Mouse (Mus musculus) heart, adult 8-10 months (tissue): ENCODE results near the gene Slc38a7. TPM values are rescaled to one million over a fixed set of nuclear protein-coding genes. Genes with fewer than 3 reads are reported as not detected.
"Not testable (repeated sequence)": the region's sequence is repeated elsewhere in the genome, so short reads cannot be mapped to it uniquely, and the experiment has no call there.

Experiments used
- DNase-seq: peaks from one replicate; pipeline ENCODE4 v3.0.0; 2022; ENCODE audit warnings: low spot score
- total RNA-seq, 4 experiments: library from RNA; stranded (reverse); gene quantifications; 2 replicates each; pipeline ENCODE4 v1.2.4; 2022

Gene Slc38a7
- 10 to 100 TPM; 11.2 to 13.5 (median 12.4) TPM for total RNA-seq

DNA sequence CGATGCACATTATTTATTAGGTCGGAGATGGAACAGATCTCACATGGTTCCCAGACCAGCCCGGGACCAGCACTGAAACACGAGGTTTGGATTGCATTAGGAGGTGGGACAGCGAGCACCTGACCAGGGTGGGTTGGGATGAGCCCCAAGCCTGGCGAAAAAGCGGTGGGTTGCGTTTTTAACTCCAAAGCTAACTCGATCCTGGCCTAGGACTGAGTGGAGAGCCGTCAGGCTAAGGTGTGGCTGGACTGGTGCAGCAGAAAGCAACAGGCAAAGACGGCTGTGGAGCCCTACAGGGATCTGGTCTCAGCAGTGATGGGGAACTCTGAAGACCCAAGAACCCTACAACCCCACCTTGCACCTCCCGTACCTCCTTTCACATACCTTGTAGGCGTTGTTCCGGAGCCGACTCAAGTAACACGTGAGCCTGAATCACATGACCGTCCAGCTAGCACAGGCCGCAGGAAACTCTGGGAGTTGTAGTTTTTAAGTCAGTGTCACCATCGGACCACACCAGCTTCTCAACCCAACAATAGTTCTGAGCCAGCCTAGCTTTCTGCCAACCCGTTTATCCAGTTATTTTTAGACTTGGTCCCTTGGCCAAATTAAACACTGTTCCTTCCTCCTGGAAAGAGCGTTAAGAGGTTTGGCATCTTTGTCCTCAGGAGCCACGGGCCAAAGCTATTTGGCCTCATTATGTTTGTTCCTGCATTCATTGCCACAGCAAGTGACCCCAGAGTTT, at the start of gene Slc38a7:
TSS of gene Slc38a7 (minus strand) at position 438 of the 742 bp plus-strand sequence.
- peak; percentile 87 for DNase-seq

DNA sequence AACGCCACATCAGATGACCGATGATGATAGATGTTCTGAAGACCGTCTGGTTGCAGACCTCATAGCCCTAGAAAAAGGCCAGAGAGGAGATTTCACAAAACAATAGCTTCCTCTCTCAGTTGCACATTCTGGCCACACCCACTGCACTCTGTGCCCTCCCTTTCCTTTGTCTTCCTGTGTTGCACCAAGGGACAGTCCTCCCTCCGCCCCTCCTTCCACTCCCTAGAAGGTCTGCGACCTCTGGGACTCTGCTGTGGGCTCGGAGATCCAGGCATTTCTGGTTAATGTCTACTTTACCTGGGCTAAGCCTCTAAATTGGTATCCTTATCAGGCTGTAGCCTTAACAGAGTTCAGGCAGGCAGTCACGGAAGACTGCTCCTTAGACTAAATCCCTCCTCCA, 48.5 kb upstream of the Slc38a7 start:
- DNase-seq: no peak

GRCm38 (mm10) chr8:95893701-95894100, 40.4 kb upstream of the Slc38a7 start:
- no peak for DNase-seq

GRCm38 (mm10) chr8:95888285-95889136, 35.2 kb upstream of the Slc38a7 start, which contains the start of gene Got2:
Gene Got2 (minus strand): TSS chr8:95888547.
- DNase-seq: peak; percentile 88

- peak; percentile 88 for DNase-seq
Measured at GRCm38 (mm10) chr8:95887578-95888284, 34.4 kb upstream of the Slc38a7 start.

DNA sequence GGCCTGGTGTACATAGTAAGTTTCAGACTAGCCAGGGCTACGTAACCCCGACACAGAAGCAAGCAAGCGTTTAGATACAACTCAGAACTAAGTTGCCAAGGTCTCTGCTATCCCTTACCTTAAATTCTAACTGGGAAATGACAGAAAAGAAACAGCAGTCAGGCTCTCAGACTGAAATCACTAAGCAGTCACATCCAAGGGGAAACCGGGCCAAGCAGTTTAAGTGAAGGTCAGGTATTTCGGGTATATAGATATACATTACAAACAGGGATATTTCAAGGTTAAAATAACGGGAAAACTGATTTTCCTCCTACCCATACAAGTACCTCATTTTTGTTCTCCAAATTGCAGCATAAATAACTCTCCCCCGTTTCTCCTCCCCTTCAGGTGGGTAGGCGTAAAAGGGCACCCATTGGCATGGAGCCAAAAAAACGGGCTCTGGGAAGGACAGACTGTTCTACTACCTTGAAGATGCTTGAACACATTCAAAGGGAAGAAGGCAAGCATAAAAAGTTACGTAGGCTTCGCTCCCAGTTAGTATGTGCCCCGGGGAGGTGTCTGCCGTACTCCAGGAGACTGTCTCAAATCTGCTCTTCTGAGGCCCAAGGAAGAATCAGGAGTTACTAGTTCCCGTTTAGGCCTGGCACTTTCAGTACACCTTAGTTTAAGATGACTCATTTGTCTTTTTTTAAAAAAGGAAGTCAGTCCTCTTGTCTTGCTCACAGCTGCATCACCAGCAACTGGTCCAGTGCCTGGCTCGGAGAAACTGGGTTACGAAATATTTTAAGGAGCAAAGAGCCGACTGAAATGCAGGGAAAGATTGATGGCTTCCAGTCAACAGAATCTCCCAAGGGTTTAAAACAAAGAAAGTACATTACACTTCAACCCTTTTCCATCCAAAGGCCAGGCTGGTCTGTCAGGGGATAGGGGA, 33.6 kb upstream of the Slc38a7 start:
- DNase-seq: peak; percentile 55

DNA sequence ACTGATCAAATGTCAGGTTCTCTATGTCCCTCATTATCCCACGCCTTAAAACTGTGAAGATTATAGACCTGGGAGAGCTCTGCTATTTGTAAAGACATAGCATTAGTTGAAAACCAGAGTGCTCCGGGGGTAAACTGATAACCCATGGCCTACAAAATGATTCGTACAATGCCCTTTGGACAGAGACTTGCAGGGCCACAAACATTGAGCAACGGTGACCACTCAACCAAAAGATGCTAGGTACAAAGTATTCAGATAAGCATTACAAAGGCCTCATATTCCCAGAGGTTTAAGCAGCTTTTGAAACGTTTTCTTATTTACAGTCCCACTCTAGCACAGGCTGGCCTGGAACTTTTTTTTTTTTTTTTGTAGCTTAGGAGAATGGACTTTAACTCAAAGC, 32.6 kb upstream of the Slc38a7 start:
- DNase-seq: no peak

DNA sequence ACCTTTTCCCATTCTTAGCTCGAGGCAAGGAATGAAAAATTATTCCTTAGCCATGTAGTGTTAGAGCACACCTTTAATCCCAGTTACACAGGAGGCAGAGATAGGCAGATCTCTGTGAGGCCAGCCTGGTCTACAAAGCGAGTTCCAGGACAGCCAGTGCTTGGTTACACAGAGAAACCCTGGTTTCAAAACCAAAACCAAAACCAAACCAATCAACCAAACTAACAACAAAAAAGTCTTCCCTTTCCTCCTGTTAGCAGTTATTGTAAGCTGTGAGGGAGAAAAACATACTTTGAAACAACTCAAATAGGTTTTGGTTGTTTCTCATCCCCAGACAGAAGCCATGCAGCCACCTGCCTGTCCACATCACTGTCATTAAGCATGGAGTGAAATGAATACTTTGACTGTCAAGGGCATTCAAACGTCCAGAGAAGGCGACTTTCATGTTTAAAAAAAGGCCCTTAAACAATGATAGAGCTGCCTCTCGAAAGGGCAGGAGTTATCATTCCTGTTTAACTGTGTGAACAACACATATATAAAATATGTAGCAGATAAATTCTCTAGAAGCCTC, 32.0 kb upstream of the Slc38a7 start:
- no peak for DNase-seq

- no peak for DNase-seq
Measured at GRCm38 (mm10) chr8:95884491-95884890, 31.2 kb upstream of the Slc38a7 start.

DNA sequence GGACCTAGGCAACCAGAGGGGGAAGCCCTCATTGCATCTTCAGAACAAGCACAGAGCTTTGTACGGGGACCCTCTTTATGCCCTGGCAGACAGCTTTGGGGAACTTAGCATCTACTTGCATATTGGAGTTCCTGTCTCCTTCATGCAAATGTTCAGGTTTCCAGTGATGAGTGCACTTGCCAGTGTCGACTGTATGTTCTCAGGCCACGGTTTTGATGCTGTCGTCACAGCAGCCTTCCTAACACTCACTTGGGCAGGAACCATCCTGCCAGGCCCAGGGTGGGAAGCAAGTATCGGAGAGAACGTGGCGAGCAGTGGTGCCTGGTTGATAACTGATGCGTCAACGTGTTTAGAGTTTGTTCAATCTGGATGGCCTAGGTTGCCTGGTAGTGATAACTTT, 28.9 kb upstream of the Slc38a7 start:
- DNase-seq: no peak

- no peak for DNase-seq
Measured at GRCm38 (mm10) chr8:95881576-95881975, 28.2 kb upstream of the Slc38a7 start.

- DNase-seq: no peak
Measured at GRCm38 (mm10) chr8:95879823-95880222, 26.5 kb upstream of the Slc38a7 start.

- DNase-seq: peak; percentile 61
Measured at GRCm38 (mm10) chr8:95878176-95878962, 25.0 kb upstream of the Slc38a7 start.

- DNase-seq: peak; percentile 37
Measured at GRCm38 (mm10) chr8:95875270-95875669, 21.9 kb upstream of the Slc38a7 start.

- no peak for DNase-seq
Measured at GRCm38 (mm10) chr8:95871690-95872089, 18.4 kb upstream of the Slc38a7 start.

GRCm38 (mm10) chr8:95864851-95865250, 11.5 kb upstream of the Slc38a7 start:
- not testable (repeated sequence) for DNase-seq

DNA sequence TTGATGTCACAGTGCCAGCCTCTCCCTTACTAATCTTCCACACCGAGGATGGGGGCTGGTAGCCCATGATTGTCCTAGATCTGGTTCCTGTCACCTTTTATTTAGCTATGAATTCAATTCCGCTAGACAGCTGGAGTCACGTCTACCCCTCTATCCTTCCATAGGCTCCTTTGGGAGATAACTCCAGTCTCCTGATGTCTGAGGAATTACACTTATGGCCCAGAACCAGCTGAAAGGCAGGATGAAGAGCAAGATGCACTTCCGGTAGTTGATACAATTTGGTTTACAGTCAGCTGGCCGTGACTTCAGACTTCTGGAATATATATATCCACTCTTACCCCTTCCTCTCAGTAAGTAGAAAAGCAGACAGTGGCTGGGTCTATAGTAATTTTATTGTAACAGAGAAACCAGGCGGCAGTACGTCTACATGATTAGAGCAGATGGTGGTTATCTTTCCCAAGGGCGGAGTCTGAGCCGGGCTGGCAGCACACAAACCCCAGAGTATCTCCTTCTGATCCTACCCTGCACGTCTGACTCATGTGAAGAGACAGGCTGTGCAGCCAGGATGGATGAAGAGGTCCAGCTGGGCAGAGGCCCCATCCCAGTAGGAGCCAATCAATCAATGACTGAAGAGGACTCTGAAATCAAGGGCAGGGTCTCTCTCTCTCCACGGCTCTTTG, 10.6 kb upstream of the Slc38a7 start:
- DNase-seq: not testable (repeated sequence)

DNA sequence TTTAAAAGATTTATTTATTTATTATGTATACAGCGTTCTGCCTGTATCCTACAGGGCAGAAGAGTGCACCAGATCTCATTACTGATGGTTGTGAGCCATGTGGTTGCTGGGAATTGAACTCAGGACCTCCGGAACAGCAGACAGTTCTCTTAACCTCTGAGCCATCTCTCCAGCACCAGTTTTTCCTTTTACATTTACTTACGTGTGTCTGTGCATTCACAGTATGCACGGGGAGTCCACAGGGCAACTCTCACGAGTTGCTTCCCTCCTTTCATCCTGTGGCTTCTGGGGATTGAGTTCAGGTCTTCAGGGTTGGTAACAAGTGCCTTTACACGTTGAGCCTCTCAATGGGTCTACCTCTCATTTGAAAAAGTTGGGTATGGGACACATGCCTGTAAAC, 835 bp upstream of the Slc38a7 start:
- DNase-seq: no peak

GRCm38 (mm10) chr8:95852290-95852689, 1.0 kb downstream of the Slc38a7 start:
- DNase-seq: peak; percentile 48
